Mouse (Mus musculus): ENCODE data around the gene Wdfy3.

The Wdfy3 gene

DNA sequence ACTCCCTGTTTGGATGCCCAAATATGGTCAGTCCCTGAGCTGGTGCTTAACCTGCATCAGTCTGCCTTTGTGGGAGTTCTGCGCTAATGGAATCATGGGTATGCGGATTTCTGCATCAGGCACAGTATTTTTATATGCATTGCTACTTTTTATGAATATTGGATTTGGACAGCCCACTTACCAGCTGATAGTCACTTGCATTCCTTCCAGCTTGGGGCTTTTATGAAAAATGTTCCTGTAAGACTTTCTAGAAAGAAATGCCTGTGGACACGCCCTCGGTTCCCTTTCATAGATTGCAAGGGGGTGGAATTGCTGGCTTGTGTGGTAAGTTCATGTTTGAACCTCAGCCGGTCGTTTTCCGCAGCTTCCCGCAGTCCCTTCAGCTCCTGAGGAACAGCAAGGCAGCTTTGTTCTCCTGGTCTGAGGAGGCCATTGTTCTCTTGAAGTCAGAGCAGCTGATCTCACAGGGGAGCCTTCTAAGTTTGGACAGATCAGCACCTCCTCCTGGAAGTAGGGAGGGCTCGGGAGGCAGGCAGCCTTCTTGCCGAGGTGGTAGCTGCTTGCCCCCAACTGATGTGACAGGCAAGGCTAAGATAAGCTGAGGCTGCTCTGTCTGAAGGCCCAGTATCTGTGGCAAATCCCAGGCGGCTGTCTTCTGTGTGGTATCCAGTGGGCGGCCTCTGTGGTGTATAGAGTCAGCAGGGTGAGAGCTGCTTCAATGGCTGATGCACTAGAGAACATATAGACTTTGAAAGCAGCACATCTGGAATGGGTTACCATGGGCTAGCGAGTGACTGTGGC, 244.4 kb downstream of the Wdfy3 start:
- no peak for DNase-seq

DNA sequence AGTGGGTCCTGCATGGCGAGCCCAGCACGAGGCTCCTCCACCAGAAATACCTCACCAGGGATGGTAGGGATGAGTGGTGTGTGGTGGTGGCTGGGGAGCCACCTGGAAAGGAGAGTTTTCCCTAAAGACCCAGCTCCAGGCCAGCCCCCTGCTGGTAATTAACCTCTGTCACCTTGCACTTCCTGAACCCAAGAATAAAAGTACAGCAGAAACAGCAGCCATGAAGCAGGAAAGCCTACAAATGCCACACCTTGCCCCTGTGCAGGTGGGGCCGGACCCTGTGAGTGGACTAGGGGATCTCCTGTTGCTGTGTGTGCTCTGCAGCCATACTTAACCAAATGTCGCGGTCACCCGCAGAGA, 247.4 kb downstream of the Wdfy3 start:
- no peak for DNase-seq

DNA sequence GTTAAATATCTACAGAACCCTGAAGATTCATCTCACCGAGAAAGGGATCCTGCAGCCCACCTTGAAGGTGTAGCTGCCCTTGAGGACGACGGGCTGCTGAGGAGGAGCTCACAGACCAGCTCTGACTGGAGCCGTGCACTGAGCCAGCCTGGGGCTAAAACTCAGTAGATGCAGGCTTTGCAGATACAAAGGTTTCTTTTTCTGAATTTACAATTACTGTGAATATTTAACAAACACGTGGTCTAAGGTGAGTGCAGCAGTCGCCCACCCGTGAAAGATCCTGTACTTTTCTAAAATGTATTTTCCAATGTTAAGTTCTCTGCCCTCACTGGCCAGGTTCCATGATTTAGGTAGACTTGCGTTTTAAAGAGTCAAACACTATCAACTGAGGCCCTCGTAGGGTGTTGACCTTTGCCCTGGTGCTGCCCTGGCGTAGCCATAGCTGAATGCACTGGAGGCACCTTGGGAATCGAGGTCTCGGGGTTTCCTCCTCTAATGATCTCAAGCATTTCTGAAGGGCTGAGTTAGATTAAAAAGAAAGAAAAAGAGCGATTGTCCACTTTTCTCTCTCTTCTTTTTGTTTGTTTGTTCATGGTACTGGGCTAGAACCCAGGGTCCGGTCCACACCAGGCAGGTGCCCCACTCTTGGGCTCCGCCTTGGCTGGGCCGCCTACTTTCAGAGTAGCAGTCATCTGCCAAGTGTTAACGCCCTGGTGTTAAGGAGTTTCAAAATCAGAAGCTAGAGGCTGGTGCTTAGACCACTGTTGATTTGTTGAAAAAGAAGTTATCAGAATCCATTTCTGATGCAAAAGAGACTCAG, 248.0 kb downstream of the Wdfy3 start:
- no peak for DNase-seq

DNA sequence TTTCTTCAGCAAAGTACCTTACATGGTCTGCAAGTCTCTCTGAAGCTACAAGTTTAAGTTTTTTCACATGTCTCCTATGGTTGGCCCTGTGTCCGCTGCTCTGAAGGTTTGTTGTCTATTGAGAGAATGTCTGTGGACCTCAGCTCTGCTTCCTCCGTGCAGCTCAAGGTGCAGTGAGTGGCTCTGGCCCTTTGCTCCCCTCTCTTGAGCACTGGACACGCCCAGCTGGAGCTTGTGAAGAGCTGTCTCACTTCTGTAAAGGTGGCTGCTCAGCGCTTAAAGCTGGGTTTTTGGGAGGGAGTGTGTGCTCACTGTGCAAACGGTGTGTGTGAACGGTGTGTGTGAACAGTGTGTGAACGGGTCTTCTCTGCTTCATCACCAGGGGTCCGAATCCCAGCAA, 248.7 kb downstream of the Wdfy3 start:
- no peak for DNase-seq

DNA sequence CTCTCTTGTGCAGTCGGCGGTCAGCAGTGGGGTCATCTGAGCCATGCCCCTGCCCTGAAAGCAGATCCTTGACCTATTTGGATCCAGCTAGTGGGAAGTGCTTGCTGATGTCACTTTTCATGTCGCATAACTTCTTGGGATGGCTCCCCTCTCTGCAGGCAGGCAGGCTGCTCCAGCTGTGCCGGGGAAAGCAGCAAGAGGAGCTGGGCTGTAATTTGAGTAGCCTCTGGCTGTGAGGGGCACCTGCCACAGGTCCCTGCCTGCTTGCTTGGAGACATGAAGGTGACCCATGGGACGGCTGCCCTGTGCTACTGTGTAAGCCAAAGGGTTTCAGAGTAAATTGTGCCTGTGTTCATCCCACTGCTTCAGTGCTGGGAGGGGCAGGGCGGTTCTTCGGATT, 249.9 kb downstream of the Wdfy3 start:
- DNase-seq: no peak

- DNase-seq: no peak
Measured at GRCm38 (mm10) chr5:101819216-101819615, 250.5 kb downstream of the Wdfy3 start.

DNA sequence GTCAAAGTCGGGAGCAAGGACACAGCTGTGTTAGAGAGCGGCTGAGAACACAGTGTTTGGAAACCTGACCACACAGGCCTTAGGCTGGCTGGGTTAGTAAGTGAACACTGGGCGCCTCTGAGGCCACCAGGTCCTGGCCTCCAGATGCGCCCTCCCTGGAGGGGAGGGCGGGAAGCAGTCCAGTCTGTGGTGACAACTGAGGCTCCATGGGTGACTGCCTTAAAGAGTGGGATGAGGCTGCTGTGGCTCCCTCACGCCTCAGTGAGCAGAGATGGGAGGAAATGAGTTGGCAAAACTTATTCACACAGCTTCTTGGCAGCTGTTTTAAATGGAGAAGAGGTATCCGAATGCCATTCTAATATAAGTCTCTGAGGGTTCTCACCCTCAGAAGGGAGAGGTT, 252.9 kb downstream of the Wdfy3 start:
- DNase-seq: no peak

DNA sequence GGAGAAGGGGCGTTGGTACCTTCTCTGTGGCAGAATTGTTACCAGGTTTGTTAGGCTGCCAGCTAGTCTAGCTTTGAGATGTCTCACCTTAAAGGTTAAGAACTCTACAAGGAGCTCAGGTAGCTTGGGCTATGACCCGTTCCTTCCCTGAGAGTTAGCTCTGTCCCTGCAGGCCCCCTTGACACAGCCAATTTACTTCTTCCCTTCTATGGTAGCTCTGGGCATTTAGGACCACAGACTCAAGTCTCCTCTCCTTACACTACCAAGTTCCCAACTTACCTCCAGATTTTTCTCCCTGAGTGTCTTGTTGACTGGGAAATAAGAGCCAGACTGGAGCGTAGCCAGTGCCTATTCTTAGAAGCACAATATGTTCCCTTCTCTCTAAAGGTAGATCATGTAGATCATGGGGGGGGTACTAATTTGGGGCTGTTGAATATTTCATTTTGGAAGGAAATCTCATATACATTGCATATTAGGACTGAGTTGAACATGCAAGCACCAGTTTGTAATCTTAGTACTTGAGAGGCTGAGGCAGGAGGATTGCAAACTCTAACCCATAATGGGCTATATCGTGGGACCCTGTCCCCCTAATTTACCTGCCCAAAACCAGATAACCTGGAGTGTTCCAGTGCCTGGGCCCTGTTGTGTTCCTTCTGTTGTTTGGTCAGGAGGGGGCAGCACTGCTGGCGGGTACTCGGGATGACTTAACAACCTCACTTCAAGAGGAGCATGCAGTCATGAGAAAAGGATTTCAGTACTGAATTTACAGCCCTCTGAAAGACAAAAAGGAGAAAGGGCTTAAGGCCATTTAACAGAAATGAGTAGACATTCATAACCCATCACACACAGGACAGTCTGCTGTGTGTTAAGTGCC, 258.2 kb downstream of the Wdfy3 start:
- no peak for DNase-seq

DNA sequence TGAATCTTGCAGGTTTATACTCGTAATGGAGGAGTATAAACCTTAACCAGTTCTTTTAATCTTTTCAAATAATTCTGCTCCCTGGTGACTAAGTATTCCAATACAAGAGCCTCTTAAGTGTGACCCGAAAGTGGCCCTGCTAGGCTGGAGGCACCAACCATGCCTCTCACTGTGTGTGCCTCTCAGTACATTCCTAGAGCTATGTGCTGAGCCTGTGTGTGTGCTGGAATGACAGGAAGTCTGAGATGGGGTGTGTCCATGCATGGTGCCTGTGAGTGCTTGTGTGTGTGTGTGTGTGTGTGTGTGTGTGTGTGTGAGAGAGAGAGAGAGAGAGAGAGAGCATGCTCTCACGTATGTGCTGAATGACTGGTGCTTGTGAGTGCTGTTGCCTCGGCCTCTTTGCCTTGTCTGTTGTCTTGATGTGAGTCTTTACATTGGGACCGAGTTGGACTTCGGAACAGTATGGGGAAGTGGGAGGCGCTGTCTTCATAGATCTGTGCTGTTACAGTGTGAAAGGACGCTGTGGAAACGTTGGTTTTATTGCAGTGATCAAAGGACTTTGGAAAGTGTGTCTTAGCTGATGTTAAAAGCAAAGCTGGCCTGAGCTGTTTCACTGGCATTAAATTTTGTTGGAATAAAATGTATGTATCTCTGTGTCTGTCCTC, 267.2 kb downstream of the Wdfy3 start:
- DNase-seq: no peak

DNA sequence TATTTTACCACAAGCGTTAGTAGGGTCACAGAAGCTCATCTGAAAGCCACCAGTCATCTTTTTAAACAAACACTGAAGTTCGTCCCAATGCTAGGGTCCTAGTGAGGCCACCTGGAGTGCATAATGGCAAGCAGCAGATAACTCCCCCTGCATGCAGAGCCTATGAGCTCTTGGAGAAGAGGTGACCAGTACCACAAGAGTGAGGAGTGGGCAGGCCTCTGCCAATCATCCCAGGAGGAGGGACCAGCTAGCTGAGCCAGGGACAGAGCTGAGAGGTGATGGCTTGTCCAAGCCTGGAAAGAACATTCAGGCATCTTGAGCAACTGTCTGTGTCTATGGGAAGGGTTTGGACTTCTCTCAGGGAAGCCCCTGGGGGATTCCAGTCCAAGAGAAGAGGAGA, 267.8 kb downstream of the Wdfy3 start:
- no peak for DNase-seq

- no peak for DNase-seq
Measured at GRCm38 (mm10) chr5:101792665-101793064, 277.1 kb downstream of the Wdfy3 start.

DNA sequence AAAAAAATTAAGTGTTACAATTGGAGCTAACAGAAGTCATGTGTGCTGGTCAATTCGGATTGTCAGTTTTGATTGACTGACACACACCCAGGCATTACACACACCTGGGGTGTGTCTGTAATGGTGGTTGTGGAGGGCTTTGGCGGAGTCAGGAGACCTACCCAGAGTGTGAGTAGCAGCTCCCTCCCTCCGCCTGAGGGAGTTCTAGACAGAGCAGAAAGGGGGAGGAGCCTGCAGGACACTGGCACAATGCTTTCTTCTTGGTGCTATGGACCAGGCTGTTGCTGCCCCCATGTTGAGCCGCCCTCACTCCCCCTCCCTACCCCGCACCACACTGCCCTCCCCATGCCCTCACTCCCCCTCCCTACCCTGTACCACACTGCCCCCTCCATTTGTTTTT, 279.2 kb downstream of the Wdfy3 start:
- no peak for DNase-seq

GRCm38 (mm10) chr5:101789770-101790169, 280.0 kb downstream of the Wdfy3 start:
- DNase-seq: no peak

GRCm38 (mm10) chr5:101785921-101786614, 283.7 kb downstream of the Wdfy3 start:
- DNase-seq: no peak

GRCm38 (mm10) chr5:101784787-101785186, 284.9 kb downstream of the Wdfy3 start:
- DNase-seq: no peak

DNA sequence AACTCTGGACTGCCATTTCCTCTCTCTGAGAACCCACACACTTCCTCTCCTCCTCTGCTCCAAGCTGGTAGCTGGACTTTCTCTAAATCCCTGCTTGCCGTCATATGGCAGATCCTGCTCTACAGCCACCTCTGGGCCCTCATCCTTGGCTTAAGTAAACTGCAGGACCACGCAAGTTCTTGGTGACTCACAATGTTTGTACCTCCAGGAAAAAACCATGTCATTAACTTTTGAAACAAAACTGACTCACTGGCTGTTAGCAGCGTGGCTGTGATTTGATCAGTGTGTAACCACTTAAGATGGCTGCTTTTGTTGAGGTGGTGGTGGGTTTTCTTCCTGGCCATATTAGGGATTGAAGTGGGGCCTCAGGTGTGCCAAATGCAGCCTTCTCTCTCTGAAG, 285.4 kb downstream of the Wdfy3 start:
- DNase-seq: no peak
